Mouse (Mus musculus) brain, embryonic 14.5 days (tissue): ENCODE measurements at regions not wholly inside any gene's neighbourhood (a gene's known extent, or its start where the extent isn't known, plus 50 kb on each side); places are given as distances from the start of the nearest gene placed in this dataset.
A peak's percentile ranks its signal among the peaks of the same experiment; 100 is the strongest.

ENCODE experiments used
- DNase-seq: peaks from one replicate; pipeline ENCODE4 v3.0.0-alpha.2; 2011; ENCODE audit warnings: low read depth
- CTCF ChIP-seq: fragments of 200-500 bp; IDR thresholded peaks from 2 replicates; pipeline ENCODE4 v1.5.1; 2012; ENCODE audit warnings: inconsistent platforms, mild to moderate bottlenecking, moderate library complexity, borderline replicate concordance; ENCODE audit not compliant: insufficient read depth, insufficient read length; ENCODE audit errors: extremely low read depth
- POLR2A ChIP-seq: fragments of 200-500 bp; IDR thresholded peaks from 2 replicates; pipeline ENCODE4 v1.6.1; 2012; ENCODE audit warnings: mild to moderate bottlenecking, inconsistent platforms, borderline replicate concordance; ENCODE audit not compliant: poor library complexity, insufficient read depth, insufficient read length, severe bottlenecking; ENCODE audit errors: extremely low read depth

- TF ChIP-seq POLR2A (no peak), CTCF (no peak)
- peak; percentile 83 for DNase-seq
These were observed 557.2 kb upstream of the Mpdz start for GRCm38 (mm10) chr4:81999654-82000314.

DNA sequence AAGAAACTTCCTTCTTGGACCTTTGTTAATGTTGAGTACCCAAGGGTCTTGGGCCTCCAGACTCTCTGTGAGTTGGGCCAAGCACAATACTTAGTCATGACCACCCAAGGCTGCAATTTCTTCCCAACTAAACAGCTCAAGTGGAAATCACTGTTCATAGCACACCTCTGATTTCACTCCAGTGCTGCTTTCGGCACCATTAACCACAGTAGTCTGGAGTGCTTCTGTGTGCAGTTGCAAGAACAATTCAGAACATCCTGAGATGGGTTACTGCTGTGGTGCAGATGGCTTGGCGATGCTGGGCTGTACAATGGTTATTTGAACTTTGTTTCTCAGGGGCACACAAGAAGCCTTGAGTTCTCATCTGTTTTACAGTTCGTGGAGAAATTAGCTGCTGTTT, 556.5 kb upstream of the Mpdz start:
- DNase-seq: no peak
- TF ChIP-seq CTCF: no peak
- TF ChIP-seq POLR2A: no peak

DNA sequence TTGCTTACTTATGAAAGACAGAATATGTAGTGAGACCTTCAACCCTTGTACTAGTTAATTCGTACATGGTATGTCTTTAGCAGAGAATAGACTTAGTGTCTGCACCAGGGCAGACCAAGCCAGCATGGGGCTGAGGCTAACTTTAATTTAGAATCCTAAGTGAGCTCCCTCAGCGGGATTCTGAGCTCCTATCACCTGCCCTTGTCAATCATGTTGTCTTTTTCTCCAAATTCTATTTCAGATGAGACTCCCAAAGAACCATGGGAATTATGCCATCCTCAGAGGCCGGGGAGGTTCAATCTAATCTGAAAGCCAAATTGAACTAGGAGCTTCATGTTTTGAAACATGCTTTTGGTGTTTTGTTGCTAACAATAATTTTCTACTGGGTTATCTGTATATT, 553.8 kb upstream of the Mpdz start:
- DNase-seq: no peak

GRCm38 (mm10) chr4:81995243-81995642, 552.6 kb upstream of the Mpdz start:
- TF ChIP-seq CTCF (no peak), POLR2A (no peak)
- no peak for DNase-seq

More for the DNA sequence above, 553.8 kb upstream of the Mpdz start:
- TF ChIP-seq CTCF (no peak), POLR2A (no peak)

- peak; percentile 79 for DNase-seq
- no peak for TF ChIP-seq CTCF
- TF ChIP-seq POLR2A: no peak
These were observed 546.2 kb upstream of the Mpdz start for GRCm38 (mm10) chr4:81988796-81989195.

DNA sequence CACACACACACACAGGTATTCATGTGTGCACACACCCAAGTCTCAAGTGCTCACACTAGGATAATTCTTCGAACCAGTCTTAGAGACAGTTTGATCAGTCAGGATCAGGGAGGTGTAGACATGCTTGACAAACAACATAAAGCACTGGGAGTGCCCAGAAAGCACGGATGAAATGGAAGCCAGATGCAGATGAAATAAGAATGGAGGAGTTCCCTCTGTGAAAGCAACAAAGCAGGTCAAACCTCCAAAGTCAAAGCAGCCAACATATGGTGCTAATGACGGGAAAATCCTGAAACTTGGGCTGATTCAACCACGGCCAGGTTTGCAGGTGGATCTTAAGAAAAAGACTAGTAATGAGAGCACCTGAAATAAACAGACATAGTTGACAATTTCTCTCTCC, 544.0 kb upstream of the Mpdz start:
- TF ChIP-seq CTCF: no peak
- TF ChIP-seq POLR2A: no peak
- no peak for DNase-seq

DNA sequence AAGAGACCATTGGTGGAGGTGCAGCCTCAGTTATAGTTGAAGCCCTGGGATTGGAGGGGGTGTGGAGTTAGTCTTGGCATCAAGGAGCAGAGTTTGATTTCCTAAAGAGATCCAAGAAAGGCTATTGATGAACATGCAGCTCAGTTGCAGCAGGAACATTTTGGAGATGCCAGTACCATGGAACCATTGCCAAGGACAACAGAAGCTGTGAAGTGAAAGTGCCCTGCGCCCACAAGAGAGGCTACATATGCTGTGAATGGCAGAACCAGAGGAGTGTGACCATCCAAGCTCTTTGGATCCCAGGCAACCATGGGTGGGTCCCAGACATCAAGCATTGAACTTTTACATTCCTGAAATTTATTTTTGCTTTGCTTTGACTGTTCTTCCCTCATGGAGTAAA, 539.2 kb upstream of the Mpdz start:
- DNase-seq: no peak

DNA sequence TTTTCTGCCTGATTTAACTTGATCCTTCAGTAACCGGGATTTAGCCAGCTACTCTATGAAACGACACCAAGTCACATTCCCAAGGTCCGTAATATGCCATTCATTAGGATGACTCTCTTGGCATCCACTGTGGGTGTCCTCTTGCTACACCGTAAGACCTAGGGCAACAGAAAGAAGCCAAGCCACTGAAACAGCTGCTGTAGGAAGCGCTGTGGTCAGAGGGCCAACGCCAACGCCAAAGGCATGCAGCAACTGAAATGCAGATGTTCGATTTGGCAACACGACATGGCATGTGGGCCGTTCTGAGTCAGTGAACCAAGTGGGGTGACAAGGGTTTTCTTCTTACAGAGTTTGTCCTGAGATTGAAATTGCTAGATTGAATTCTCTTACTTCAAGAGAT, 527.9 kb upstream of the Mpdz start:
- no peak for TF ChIP-seq CTCF
- TF ChIP-seq POLR2A: no peak
- peak; percentile 5 for DNase-seq

More for the DNA sequence above, 539.2 kb upstream of the Mpdz start:
- TF ChIP-seq POLR2A: no peak
- no peak for TF ChIP-seq CTCF

DNA sequence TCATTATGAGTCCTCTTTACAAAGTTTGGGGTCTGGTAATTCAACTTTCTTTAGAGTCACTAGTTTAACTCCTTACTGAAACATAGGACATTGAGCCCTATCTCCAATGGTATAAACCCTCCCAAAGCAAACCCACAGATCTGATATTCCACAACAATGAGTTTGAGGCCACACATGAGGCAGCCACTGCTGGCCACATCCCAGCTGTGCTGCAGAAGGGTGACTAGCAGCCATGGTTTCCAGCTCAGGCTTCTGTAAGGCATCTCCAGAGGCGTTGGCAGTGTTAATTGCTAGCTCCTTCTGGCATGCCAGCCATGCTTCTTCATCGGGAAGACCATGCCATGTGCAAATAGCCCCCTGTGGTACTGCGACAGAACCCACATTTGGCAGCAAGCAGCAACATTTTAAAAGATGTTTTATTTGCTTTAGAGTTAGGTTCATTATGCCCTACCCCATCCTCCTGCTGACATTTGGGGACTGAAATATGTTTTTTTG, 527.1 kb upstream of the Mpdz start:
- peak; percentile 53 for DNase-seq
- TF ChIP-seq POLR2A: no peak
- TF ChIP-seq CTCF: no peak

GRCm38 (mm10) chr4:81966054-81966623, 523.5 kb upstream of the Mpdz start:
- peak; percentile 17 for DNase-seq
- no peak for TF ChIP-seq CTCF
- TF ChIP-seq POLR2A: no peak

DNA sequence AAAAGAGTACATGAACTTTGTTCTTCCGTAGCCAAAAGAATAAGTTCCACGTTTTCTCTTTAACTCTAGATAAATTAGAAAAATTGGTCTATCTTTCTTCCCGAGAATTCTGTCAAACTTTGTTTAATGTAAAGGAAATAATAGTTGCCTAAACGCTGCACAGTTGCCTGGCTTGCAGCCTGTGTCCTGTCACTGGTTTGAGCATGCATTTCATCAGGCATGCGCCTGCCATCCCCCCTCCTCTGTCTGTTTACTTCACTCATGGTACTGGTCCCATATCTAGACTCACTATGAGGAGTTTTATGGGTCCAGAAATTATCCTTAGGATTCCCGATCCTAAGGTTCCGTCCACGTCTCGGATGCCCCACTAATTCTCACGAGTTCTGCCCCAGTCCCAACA, 520.5 kb upstream of the Mpdz start:
- TF ChIP-seq CTCF (no peak), POLR2A (no peak)
- peak; percentile 22 for DNase-seq

GRCm38 (mm10) chr4:81962586-81962985, 520.0 kb upstream of the Mpdz start:
- peak; percentile 84 for DNase-seq
- no peak for TF ChIP-seq CTCF
- TF ChIP-seq POLR2A: no peak
